Mouse (Mus musculus) cerebellum, adult (tissue): ENCODE results near the gene Slc4a2.
"Not testable (repeated sequence)": the region's sequence is repeated elsewhere in the genome, so short reads cannot be mapped to it uniquely, and the experiment has no call there.

Source experiments
- ATAC-seq: cut with Nextera tagmentation; 2 replicates; pipeline ENCODE4 v1.9.2; 2017; ENCODE audit warnings: mild to moderate bottlenecking, moderate library complexity, mixed read lengths; ENCODE audit not compliant: insufficient number of reproducible peaks, low FRiP score, low TSS enrichment

Slc4a2 gene

GRCm38 (mm10) chr5:24393392-24393997, 30.1 kb upstream of the Slc4a2 start, which contains the start of gene Abcb8:
Abcb8 (plus strand) TSS chr5:24393663.
- no peak for ATAC-seq

- ATAC-seq: peak; percentile 93
These were observed 29.3 kb upstream of the Slc4a2 start for GRCm38 (mm10) chr5:24394165-24394894.

- not testable (repeated sequence) for ATAC-seq
These were observed 27.4 kb upstream of the Slc4a2 start for GRCm38 (mm10) chr5:24396254-24396653.

- ATAC-seq: no peak
These were observed 24.0 kb upstream of the Slc4a2 start for GRCm38 (mm10) chr5:24399686-24400085.

- ATAC-seq: no peak
These were observed 23.3 kb upstream of the Slc4a2 start for GRCm38 (mm10) chr5:24400362-24400761.

- ATAC-seq: no peak
These were observed 22.6 kb upstream of the Slc4a2 start for GRCm38 (mm10) chr5:24400911-24401605.

- ATAC-seq: no peak
These were observed 21.7 kb upstream of the Slc4a2 start for GRCm38 (mm10) chr5:24401969-24402368.

- no peak for ATAC-seq
These were observed 18.9 kb upstream of the Slc4a2 start for GRCm38 (mm10) chr5:24404594-24405360.

- no peak for ATAC-seq
These were observed 18.2 kb upstream of the Slc4a2 start for GRCm38 (mm10) chr5:24405389-24405876.

- no peak for ATAC-seq
These were observed 15.0 kb upstream of the Slc4a2 start for GRCm38 (mm10) chr5:24408651-24409050.

- no peak for ATAC-seq
These were observed 14.2 kb upstream of the Slc4a2 start for GRCm38 (mm10) chr5:24409466-24409865.

GRCm38 (mm10) chr5:24412063-24412462, 11.6 kb upstream of the Slc4a2 start:
- no peak for ATAC-seq

GRCm38 (mm10) chr5:24413042-24413693, 10.5 kb upstream of the Slc4a2 start, which contains the start of gene Asic3:
Asic3 (plus strand) TSS chr5:24413392.
- ATAC-seq: no peak

- no peak for ATAC-seq
These were observed 9.7 kb upstream of the Slc4a2 start for GRCm38 (mm10) chr5:24413938-24414337.

GRCm38 (mm10) chr5:24416222-24416736, 7.4 kb upstream of the Slc4a2 start:
- ATAC-seq: peak; percentile 68

- no peak for ATAC-seq
These were observed 6.0 kb upstream of the Slc4a2 start for GRCm38 (mm10) chr5:24417587-24417986.

- no peak for ATAC-seq
These were observed 3.3 kb upstream of the Slc4a2 start for GRCm38 (mm10) chr5:24420381-24420780.

GRCm38 (mm10) chr5:24424004-24424781, 556 bp downstream of the Slc4a2 start:
- no peak for ATAC-seq

GRCm38 (mm10) chr5:24424861-24425411, 1.3 kb downstream of the Slc4a2 start:
- ATAC-seq: no peak
